Mouse (Mus musculus) layer of hippocampus, postnatal 14 days (tissue): ENCODE data around the gene Zfp931. TPM values are rescaled to one million over a fixed set of nuclear protein-coding genes. Genes with fewer than 3 reads are reported as not detected.
"Not testable (repeated sequence)": the region's sequence is repeated elsewhere in the genome, so short reads cannot be mapped to it uniquely, and the experiment has no call there.

Experiments used
- DNase-seq, 2 experiments: peaks; one replicate each; pipeline ENCODE4 v3.0.0; 2021 to 2022; ENCODE audit warnings: low spot score in 2 of 2, mixed read lengths in 1 of 2
- long read RNA-seq, 2 experiments: library from polyadenylated mRNA; stranded (forward); transcript quantifications; one replicate each; pipeline ENCODE4 v2.0.0; 2021
- total RNA-seq, 2 experiments: library from RNA; stranded (reverse); gene quantifications; 2 replicates each; pipeline ENCODE4 v1.2.3; 2021

Zfp931 gene
- 10 to 100 TPM; 20.5 to 25.3 TPM for total RNA-seq
- long read RNA-seq, experiment 1, transcript Zfp931-201 (3 exons, 1,372 nt), result major isoform, 9 of 11 reads
- long read RNA-seq, experiment 1, partial matches to known transcripts, result 0 of 11 reads
- long read RNA-seq, experiment 1, other reads (novel, unspliced or antisense), result 1 of 11 reads
- long read RNA-seq, experiment 2, transcript Zfp931-201 (3 exons, 1,372 nt), result major isoform, 14 of 15 reads
- long read RNA-seq, experiment 2, partial matches to known transcripts, result 0 of 15 reads
- long read RNA-seq, experiment 2, other reads (novel, unspliced or antisense), result 1 of 15 reads

GRCm38 (mm10) chr2:178078166-178078717, at the start of gene Zfp931:
Gene Zfp931, minus strand, starts transcription at chr2:178078476.
- not testable (repeated sequence) for DNase-seq

GRCm38 (mm10) chr2:178126041-178126820, 48.0 kb upstream of the Zfp931 start:
- peak in 1 of 2 experiments; percentile 0 for DNase-seq

GRCm38 (mm10) chr2:178125427-178125826, 47.2 kb upstream of the Zfp931 start:
- no peak for DNase-seq

- DNase-seq, result no peak
These were observed 45.2 kb upstream of the Zfp931 start for GRCm38 (mm10) chr2:178123466-178123865.

- DNase-seq, result no peak
These were observed 43.8 kb upstream of the Zfp931 start for GRCm38 (mm10) chr2:178121946-178122665.

- DNase-seq, result no peak
These were observed 43.1 kb upstream of the Zfp931 start for GRCm38 (mm10) chr2:178121375-178121688.

GRCm38 (mm10) chr2:178120651-178121374, 42.5 kb upstream of the Zfp931 start:
- no peak for DNase-seq

- no peak for DNase-seq
These were observed 42.0 kb upstream of the Zfp931 start for GRCm38 (mm10) chr2:178120356-178120645.

GRCm38 (mm10) chr2:178119561-178120355, 41.5 kb upstream of the Zfp931 start:
- no peak for DNase-seq

GRCm38 (mm10) chr2:178118801-178119560, 40.7 kb upstream of the Zfp931 start, which contains the start of gene Phactr3:
Gene Phactr3, plus strand, starts transcription at chr2:178118975.
- DNase-seq, result no peak

- peak; percentile 51 to 60 for DNase-seq
These were observed 39.7 kb upstream of the Zfp931 start for GRCm38 (mm10) chr2:178117946-178118345.

GRCm38 (mm10) chr2:178101957-178102356, 23.7 kb upstream of the Zfp931 start:
- DNase-seq, result peak; percentile 57 to 62

GRCm38 (mm10) chr2:178098021-178098420, 19.7 kb upstream of the Zfp931 start:
- peak; percentile 45 to 53 for DNase-seq

- no peak for DNase-seq
These were observed 11.3 kb upstream of the Zfp931 start for GRCm38 (mm10) chr2:178089586-178089985.

- peak in 1 of 2 experiments; percentile 57 for DNase-seq
These were observed 20.1 kb downstream of the Zfp931 start for GRCm38 (mm10) chr2:178058195-178058594.

GRCm38 (mm10) chr2:178027601-178028000, 50.7 kb downstream of the Zfp931 start:
- not testable (repeated sequence) for DNase-seq

- peak in 1 of 2 experiments; percentile 11 for DNase-seq
These were observed 54.4 kb downstream of the Zfp931 start for GRCm38 (mm10) chr2:178023861-178024260.

GRCm38 (mm10) chr2:178023011-178023611, 55.2 kb downstream of the Zfp931 start, which contains the start of gene Zfp971:
Gene Zfp971, plus strand, starts transcription at chr2:178023284.
- peak; percentile 54 to 60 for DNase-seq

- DNase-seq, result not testable (repeated sequence)
These were observed 57.5 kb downstream of the Zfp931 start for GRCm38 (mm10) chr2:178020773-178021172.
